Mouse (Mus musculus): ENCODE measurements around the gene Hes2. TPM values are rescaled to one million over a fixed set of nuclear protein-coding genes. Genes with fewer than 3 reads are reported as not detected.

Hes2 gene
- polyA plus RNA-seq, 1 experiment = not detected

DNA sequence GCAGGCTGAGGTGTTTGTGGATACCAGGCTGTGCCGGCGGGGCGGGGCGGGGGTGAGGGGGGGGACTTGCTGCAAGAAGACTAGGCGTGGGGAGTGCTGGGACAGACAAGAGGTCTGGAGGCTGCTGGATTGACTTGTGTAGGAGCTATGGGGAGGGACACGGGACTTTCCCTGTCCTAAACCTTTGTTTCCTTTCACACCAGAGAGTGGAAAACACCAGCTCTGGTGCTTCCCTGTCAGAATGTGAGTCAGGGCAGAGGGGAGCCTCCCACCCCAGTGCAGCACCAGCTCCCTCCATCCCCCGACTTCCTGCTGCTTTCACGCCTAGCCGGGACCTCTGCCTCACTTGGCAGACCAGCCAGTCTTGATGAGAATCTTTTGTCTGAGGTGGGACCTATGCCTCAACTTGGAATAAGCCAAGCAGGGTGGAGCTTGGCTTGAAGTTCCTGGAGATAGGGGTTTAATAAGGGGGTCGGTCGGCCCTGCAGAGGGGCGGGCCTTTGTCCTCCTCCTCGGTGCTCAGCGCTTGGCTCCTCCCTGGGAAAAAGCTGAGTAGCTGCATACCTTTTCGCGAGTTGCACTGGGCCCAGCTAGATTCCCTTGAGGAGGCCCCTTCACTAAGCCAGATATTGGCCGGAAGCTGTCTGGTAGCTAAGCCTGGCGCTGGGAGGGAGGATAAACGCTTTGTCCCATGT lies 27.0 kb downstream of the Hes2 start:
- H3K4me1 ChIP-seq (ENCODE audit: control insufficient read depth, insufficient read depth, low read length) = peaks cover 46% of the 10 kb centered on the region
- WGBS = 29% methylated on average over 19 of the region's 19 CpGs
- H3K27ac ChIP-seq (ENCODE audit: insufficient read depth, low read length) = peak overlapping the region; percentile 47
- TF ChIP-seq POLR2A (IDR thresholded peaks at IDR 0.05; ENCODE audit: borderline replicate concordance, insufficient read depth, low read length) (no peak), CTCF (IDR thresholded peaks at IDR 0.05; ENCODE audit: borderline replicate concordance, insufficient read depth, low read depth, low read length) (no peak)
- no peaks in the 10 kb centered on the region for H3K27me3 ChIP-seq (ENCODE audit: control insufficient read depth, insufficient read depth, low read length)
- DNase-seq = no peak
- H3K4me3 ChIP-seq (replicated peaks; ENCODE audit: insufficient read depth, low read depth, low read length) = no peak overlapping the region

DNA sequence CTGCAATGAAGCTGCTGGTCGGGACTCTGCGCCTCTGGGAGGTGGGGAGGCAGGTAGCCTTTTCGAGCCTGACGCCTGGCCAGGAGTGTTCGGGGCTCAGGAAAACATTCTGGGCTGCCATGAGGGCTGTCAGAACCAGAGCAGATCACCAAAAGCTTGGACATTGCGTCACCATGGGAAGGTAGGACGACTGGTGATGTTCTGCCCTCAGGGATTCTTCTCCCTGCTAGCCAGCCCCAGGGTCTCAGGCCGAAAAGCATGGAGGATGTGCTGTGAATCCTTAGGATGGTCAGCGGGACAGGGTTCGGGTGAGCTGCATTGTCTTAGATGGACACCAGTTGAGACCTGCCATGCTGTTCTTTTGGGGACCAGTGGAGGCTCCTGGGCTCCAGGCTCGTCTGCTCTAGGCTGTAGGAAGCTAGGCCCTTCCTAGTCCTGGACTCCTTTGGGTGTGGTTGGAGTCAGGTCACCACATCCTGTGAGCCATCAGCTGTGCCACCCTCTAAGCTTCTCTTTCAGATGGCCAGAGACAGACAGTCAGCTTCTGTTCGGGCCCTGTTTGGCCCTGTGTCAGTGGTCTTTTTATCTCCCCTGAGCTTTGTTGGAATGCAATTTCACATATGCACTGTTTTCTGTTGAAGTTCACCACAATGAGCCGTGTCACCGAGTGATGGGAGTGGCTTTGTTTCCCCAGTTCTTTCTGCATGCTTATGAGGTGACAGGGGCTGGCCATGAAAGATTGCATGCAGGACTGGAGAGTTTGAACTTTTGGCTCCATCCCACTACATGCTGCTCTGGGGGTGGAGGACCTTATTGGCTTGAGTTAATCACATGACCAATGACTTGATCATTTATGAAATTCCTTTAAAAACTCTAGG lies 27.8 kb downstream of the Hes2 start:
- peak overlapping the region; percentile 52 for H3K27ac ChIP-seq (ENCODE audit: insufficient read depth, low read length)
- H3K4me1 ChIP-seq (ENCODE audit: control insufficient read depth, insufficient read depth, low read length) = peaks cover 46% of the 10 kb centered on the region
- DNase-seq = no peak
- H3K27me3 ChIP-seq (ENCODE audit: control insufficient read depth, insufficient read depth, low read length) = no peaks in the 10 kb centered on the region
- no peak for TF ChIP-seq CTCF (IDR thresholded peaks at IDR 0.05; ENCODE audit: borderline replicate concordance, insufficient read depth, low read depth, low read length)
- no peak for TF ChIP-seq POLR2A (IDR thresholded peaks at IDR 0.05; ENCODE audit: borderline replicate concordance, insufficient read depth, low read length)
- 50% methylated on average over 14 of the region's 14 CpGs for WGBS
- H3K4me3 ChIP-seq (replicated peaks; ENCODE audit: insufficient read depth, low read depth, low read length) = no peak overlapping the region

DNA sequence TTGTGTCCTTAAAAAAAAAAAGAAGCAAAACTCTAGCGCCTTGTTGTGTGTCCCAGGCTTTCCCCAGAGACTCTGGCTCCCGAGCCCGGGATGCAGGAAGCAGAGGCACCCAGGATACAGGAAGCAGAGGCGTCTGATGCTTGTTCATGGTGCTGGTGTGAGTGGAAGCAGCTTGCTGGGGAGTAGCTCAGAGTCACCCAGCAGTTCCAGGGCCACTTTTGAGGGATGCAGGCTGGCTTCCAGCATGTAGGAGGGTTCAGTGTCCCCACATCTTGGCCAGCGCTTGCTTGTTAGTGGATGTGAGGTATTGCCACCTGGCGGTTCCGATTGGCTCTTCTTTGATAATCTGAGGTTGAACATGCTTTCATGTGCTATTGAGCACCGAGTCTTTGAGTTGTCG lies 28.5 kb downstream of the Hes2 start:
- no peak for DNase-seq
- Histone ChIP-seq H3K27me3 (ENCODE audit: control insufficient read depth, insufficient read depth, low read length) (no peaks in the 10 kb centered on the region), H3K4me1 (ENCODE audit: control insufficient read depth, insufficient read depth, low read length) (peaks cover 42% of the 10 kb centered on the region), H3K4me3 (replicated peaks; ENCODE audit: insufficient read depth, low read depth, low read length) (no peak overlapping the region), H3K27ac (ENCODE audit: insufficient read depth, low read length) (no peak overlapping the region)
- TF ChIP-seq CTCF (IDR thresholded peaks at IDR 0.05; ENCODE audit: borderline replicate concordance, insufficient read depth, low read depth, low read length) (no peak), POLR2A (IDR thresholded peaks at IDR 0.05; ENCODE audit: borderline replicate concordance, insufficient read depth, low read length) (no peak)
- WGBS = 82% methylated on average over 9 of the region's 9 CpGs

GRCm38 (mm10) chr4:152188651-152189050 lies 30.0 kb downstream of the Hes2 start:
- 93% methylated on average over 2 of the region's 2 CpGs for WGBS
- H3K4me3 ChIP-seq (replicated peaks; ENCODE audit: insufficient read depth, low read depth, low read length) = no peak overlapping the region
- no peak for TF ChIP-seq CTCF (IDR thresholded peaks at IDR 0.05; ENCODE audit: borderline replicate concordance, insufficient read depth, low read depth, low read length)
- TF ChIP-seq POLR2A (IDR thresholded peaks at IDR 0.05; ENCODE audit: borderline replicate concordance, insufficient read depth, low read length) = no peak
- DNase-seq = no peak
- H3K27me3 ChIP-seq (ENCODE audit: control insufficient read depth, insufficient read depth, low read length) = no peaks in the 10 kb centered on the region
- H3K4me1 ChIP-seq (ENCODE audit: control insufficient read depth, insufficient read depth, low read length) = peaks cover 43% of the 10 kb centered on the region
- H3K27ac ChIP-seq (ENCODE audit: insufficient read depth, low read length) = no peak overlapping the region

GRCm38 (mm10) chr4:152189071-152189470 lies 30.4 kb downstream of the Hes2 start:
- TF ChIP-seq CTCF (IDR thresholded peaks at IDR 0.05; ENCODE audit: borderline replicate concordance, insufficient read depth, low read depth, low read length) = no peak
- TF ChIP-seq POLR2A (IDR thresholded peaks at IDR 0.05; ENCODE audit: borderline replicate concordance, insufficient read depth, low read length) = no peak
- no peak for DNase-seq
- Histone ChIP-seq H3K4me3 (replicated peaks; ENCODE audit: insufficient read depth, low read depth, low read length) (no peak overlapping the region), H3K27me3 (ENCODE audit: control insufficient read depth, insufficient read depth, low read length) (no peaks in the 10 kb centered on the region), H3K4me1 (ENCODE audit: control insufficient read depth, insufficient read depth, low read length) (peaks cover 43% of the 10 kb centered on the region), H3K27ac (ENCODE audit: insufficient read depth, low read length) (no peak overlapping the region)
- 90% methylated on average over 6 of the region's 6 CpGs for WGBS

- TF ChIP-seq CTCF (IDR thresholded peaks at IDR 0.05; ENCODE audit: borderline replicate concordance, insufficient read depth, low read depth, low read length) = no peak
- TF ChIP-seq POLR2A (IDR thresholded peaks at IDR 0.05; ENCODE audit: borderline replicate concordance, insufficient read depth, low read length) = no peak
- no peaks in the 10 kb centered on the region for H3K27me3 ChIP-seq (ENCODE audit: control insufficient read depth, insufficient read depth, low read length)
- peaks cover 43% of the 10 kb centered on the region for H3K4me1 ChIP-seq (ENCODE audit: control insufficient read depth, insufficient read depth, low read length)
- H3K27ac ChIP-seq (ENCODE audit: insufficient read depth, low read length) = peak overlapping the region; percentile 42; the same call in 1 of the 2 replicates
- WGBS = 85% methylated on average over 4 of the region's 4 CpGs
- no peak overlapping the region for H3K4me3 ChIP-seq (replicated peaks; ENCODE audit: insufficient read depth, low read depth, low read length)
- DNase-seq = no peak
These were observed 31.0 kb downstream of the Hes2 start for GRCm38 (mm10) chr4:152189691-152190090.

- 61% methylated on average over 11 of the region's 11 CpGs for WGBS
- H3K4me1 ChIP-seq (ENCODE audit: control insufficient read depth, insufficient read depth, low read length) = peaks cover 41% of the 10 kb centered on the region
These were observed 31.5 kb downstream of the Hes2 start for GRCm38 (mm10) chr4:152190096-152190653.

More at GRCm38 (mm10) chr4:152190096-152190653, 31.5 kb downstream of the Hes2 start:
- Histone ChIP-seq H3K27ac (ENCODE audit: insufficient read depth, low read length) (no peak overlapping the region; the same call in 1 of the 2 replicates), H3K27me3 (ENCODE audit: control insufficient read depth, insufficient read depth, low read length) (no peaks in the 10 kb centered on the region), H3K4me3 (replicated peaks; ENCODE audit: insufficient read depth, low read depth, low read length) (no peak overlapping the region)
- TF ChIP-seq POLR2A (IDR thresholded peaks at IDR 0.05; ENCODE audit: borderline replicate concordance, insufficient read depth, low read length) (no peak), CTCF (IDR thresholded peaks at IDR 0.05; ENCODE audit: borderline replicate concordance, insufficient read depth, low read depth, low read length) (no peak)
- DNase-seq = no peak
